Mouse (Mus musculus): ENCODE measurements at regions not wholly inside any gene's neighbourhood (a gene's known extent, or its start where the extent isn't known, plus 50 kb on each side); places are given as distances from the start of the nearest gene placed in this dataset.
A peak's percentile ranks its signal among the peaks of the same experiment; 100 is the strongest.
"Not testable (repeated sequence)": the region's sequence is repeated elsewhere in the genome, so short reads cannot be mapped to it uniquely, and the experiment has no call there.

DNA sequence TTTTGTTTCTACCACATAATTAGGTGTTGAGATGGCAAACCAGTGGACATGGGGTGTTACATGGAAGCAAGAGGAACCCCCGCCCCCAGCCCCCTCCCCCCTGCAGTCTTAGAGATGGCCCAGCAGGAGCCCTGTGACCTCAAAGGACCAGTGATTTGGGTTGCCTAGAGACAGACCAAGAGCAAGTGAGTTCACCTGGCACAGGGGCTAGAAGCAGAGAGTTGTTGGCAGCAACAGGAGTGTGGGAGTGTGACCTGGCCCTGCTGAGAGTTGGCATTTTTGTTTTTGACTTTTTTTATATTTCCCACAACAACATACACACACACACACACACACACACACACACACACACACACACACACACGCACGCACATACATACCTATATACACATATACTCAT lies 987.9 kb downstream of the Cdh18 start:
- no peak for DNase-seq (ENCODE audit: low read depth, low spot score)

DNA sequence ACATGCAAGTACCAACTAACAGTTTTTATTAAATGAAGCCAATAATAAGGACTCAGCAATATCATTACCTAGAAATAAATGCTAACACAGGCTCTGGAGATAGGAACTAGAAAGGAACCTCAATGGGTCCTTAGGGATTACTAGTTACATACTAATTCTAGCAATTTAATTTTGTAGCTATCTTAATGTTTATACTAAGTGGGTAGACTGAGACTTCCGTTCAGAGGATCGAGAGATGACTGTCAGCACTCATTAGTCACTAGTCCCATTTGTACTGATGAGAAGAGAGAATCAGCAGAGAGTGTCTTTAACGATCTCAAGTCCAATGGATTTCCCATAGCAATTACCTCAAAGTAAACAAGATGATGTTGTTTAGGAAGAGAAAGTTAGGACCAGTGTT lies 988.6 kb downstream of the Cdh18 start:
- no peak for DNase-seq (ENCODE audit: low read depth, low spot score)

- peak; percentile 83 for DNase-seq (ENCODE audit: low read depth, low spot score)
Measured at GRCm38 (mm10) chr15:23560136-23560535, 1011.3 kb downstream of the Cdh18 start.

DNA sequence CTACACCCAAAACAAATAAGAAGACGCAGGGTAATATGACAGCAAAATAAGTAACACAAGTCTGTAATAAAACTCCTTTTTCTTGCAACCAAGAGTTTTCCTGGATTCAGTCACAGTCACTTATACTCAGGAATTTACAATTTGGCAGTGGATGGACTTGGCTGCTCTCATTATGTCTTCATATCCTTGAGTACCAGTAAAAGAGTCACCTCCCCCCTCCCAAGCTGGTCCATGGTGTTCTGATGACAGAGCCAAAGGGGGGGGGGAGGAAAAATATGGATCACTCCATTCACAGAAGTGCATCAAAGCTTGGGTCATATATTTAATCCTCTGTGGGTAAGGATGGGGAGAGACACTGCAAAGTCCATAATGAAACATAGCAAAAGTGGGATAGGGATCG lies 1013.4 kb downstream of the Cdh18 start:
- no peak for DNase-seq (ENCODE audit: low read depth, low spot score)

GRCm38 (mm10) chr15:23564981-23565380 lies 1016.2 kb downstream of the Cdh18 start:
- DNase-seq (ENCODE audit: low read depth, low spot score): no peak

DNA sequence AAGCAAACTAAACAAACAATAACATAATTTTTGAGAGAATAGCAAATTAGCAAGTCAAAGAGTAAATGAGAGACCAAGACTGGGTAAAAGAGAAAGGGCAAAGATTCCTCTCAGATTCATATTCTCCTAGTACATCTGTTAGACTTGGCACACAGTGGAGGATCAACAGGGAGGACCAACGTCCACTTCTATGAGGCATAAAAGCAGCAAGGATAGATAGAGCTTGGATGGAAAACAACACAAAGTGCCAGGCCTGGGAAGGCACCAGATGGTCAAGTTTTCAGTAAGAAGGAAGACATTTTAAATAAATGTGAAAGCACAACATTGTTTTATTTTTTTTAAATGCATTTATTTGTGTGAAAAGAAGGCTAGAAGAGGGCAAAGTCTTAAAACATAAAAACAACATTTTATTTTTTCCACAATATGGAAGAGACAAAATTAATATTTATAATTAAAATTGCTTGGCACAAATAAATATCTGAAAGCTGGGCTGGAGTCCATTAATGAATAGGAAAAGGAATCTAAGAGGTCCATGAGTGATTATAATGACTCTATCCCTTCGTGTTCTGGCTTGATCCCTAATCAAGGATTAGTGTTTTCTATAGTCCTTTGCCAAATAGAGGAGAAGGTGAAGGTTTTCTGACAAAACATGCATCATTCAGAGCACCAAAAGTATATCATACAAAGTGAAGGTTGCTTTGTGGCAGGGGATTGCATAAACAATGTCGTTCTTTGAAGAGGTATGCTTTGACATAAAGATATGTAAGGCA lies 1018.2 kb downstream of the Cdh18 start:
- no peak for DNase-seq (ENCODE audit: low read depth, low spot score)

- DNase-seq (ENCODE audit: low read depth, low spot score): not testable (repeated sequence)
Measured at GRCm38 (mm10) chr15:23568651-23569050, 1019.8 kb downstream of the Cdh18 start.

DNA sequence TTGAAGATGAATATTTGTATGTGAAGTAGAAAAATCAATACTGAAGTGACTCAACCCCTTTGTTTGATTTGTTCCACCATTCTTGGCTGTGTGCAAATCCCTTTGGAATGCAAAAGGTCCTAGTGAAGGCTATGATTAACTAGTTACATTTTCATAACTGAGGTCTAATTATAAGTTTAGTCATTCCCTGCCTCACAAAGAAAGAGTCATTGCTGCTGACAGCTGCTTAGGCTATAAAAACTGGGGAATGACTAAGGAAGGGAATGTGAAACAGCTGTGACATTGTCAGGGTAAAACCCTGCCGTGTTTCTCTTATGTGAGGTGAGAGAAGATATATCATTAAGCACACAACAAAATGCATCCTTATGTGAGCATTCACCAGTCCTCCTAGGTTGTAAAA lies 1033.1 kb downstream of the Cdh18 start:
- DNase-seq (ENCODE audit: low read depth, low spot score): no peak

DNA sequence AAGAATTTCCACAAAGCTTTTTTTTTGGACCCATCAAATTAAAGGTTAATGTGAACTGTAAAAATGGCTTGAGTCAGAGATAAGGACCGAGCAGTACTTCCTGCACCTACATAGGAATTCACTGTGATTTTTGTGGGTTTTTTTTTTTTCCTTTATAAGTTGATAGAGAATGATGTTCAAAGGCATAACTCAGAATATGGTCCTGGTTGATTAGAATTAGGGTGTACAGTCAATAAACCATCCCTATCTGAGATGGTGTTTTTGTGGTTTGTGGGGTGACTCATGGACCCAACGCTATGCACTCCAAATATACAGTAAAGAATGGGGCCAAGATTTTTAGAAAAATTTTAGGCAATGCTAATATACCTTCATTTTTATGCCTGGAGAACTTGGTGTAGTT lies 1041.6 kb downstream of the Cdh18 start:
- no peak for DNase-seq (ENCODE audit: low read depth, low spot score)

DNA sequence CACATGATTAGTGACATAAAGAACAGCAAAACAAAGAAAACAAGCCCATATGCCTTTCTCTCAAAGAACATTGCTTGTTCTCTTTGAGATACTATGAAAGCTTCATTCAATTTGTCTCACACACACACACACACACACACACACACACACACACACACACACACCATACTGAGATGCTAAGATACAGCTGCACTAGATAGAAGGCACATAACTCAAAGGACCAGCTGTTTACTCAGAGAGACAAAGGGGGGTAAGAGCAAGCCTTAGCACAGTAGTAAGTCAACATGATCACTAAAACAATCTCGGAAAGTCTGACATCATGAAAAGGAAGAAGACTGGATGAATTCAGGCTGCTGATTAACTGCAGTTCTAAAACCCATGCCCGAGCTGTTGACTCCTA lies 1051.6 kb downstream of the Cdh18 start:
- DNase-seq (ENCODE audit: low read depth, low spot score): no peak

Measured in telencephalon, adult 2 months (tissue).